Mouse (Mus musculus) liver, postnatal 0 days (tissue): ENCODE data around the gene Klc4. TPM values are rescaled to one million over a fixed set of nuclear protein-coding genes. Genes with fewer than 3 reads are reported as not detected.

Experiments
- ATAC-seq: fragments of 200-750 bp; cut with Nextera tagmentation; 2 replicates; pipeline ENCODE4 v1.8.0; 2017; ENCODE audit warnings: mild to moderate bottlenecking, moderate library complexity
- DNase-seq: peaks from one replicate; pipeline ENCODE4 v3.0.0-alpha.2; 2016
- H3K27ac ChIP-seq: fragments of 300-500 bp; sonication (generic); 2 replicates; pipeline ENCODE4 v1.5.1; 2014; ENCODE audit warnings: antibody characterized with exemption, moderate library complexity, mild to moderate bottlenecking, low read depth
- H3K27me3 ChIP-seq: fragments of 300-500 bp; sonication (generic); 2 replicates; pipeline ENCODE4 v1.6.1; 2014; ENCODE audit warnings: low read length, control low read depth, mixed read lengths; ENCODE audit not compliant: insufficient read depth
- H3K36me3 ChIP-seq: fragments of 300-500 bp; sonication (generic); replicated peaks from 2 replicates; pipeline ENCODE4 v1.6.1; 2014; ENCODE audit warnings: mild to moderate bottlenecking, control low read depth, low read length, moderate library complexity, mixed read lengths; ENCODE audit not compliant: insufficient read depth
- H3K4me1 ChIP-seq: fragments of 300-500 bp; sonication (generic); 2 replicates; pipeline ENCODE4 v1.6.1; 2014; ENCODE audit warnings: antibody characterized with exemption, mild to moderate bottlenecking, control low read depth; ENCODE audit not compliant: insufficient read depth
- H3K4me2 ChIP-seq: fragments of 300-500 bp; sonication (generic); 2 replicates; pipeline ENCODE4 v1.6.1; 2014; ENCODE audit warnings: low read depth, mild to moderate bottlenecking, low read length, moderate library complexity, mixed read lengths
- H3K4me3 ChIP-seq: fragments of 300-500 bp; sonication (generic); 2 replicates; pipeline ENCODE4 v1.5.1; 2014; ENCODE audit warnings: low read depth, low read length
- H3K9ac ChIP-seq: fragments of 300-500 bp; sonication (generic); replicated peaks from 2 replicates; pipeline ENCODE4 v1.6.1; 2014; ENCODE audit warnings: mild to moderate bottlenecking, moderate library complexity
- H3K9me3 ChIP-seq: fragments of 300-500 bp; sonication (generic); 2 replicates; pipeline ENCODE4 v1.6.1; 2016; ENCODE audit warnings: mild to moderate bottlenecking, control low read depth, low read length, mixed read lengths
- CTCF ChIP-seq: sonication (generic); IDR thresholded peaks from 2 replicates; pipeline ENCODE4 v1.5.1; 2016; ENCODE audit warnings: antibody characterized with exemption, low read depth
- EP300 ChIP-seq: IDR thresholded peaks from 2 replicates; pipeline ENCODE4 v1.6.1; 2016; ENCODE audit warnings: antibody characterized with exemption, low read depth, mild to moderate bottlenecking
- WGBS: fragments of 180-500 bp; shearing (Covaris S2); extraction: QIAGEN DNeasy Blood & Tissue Kit; methylation state at CpG from one replicate; pipeline ENCODE4 v1.1.7; 2014; ENCODE audit not compliant: insufficient replicate concordance; 5-methylcytosine and 5-hydroxymethylcytosine counted together
- polyA plus RNA-seq: library from polyadenylated mRNA; unstranded; fragments of >200 nt; fragmentation: Nextera tagmentation; extraction: Ambion mirVana; gene quantifications from 2 replicates; pipeline ENCODE4 v1.2.1, GENCODE M21; 2015

Klc4 gene
- polyA plus RNA-seq, 1 experiment from 2014 or later: 12.6 TPM

DNA sequence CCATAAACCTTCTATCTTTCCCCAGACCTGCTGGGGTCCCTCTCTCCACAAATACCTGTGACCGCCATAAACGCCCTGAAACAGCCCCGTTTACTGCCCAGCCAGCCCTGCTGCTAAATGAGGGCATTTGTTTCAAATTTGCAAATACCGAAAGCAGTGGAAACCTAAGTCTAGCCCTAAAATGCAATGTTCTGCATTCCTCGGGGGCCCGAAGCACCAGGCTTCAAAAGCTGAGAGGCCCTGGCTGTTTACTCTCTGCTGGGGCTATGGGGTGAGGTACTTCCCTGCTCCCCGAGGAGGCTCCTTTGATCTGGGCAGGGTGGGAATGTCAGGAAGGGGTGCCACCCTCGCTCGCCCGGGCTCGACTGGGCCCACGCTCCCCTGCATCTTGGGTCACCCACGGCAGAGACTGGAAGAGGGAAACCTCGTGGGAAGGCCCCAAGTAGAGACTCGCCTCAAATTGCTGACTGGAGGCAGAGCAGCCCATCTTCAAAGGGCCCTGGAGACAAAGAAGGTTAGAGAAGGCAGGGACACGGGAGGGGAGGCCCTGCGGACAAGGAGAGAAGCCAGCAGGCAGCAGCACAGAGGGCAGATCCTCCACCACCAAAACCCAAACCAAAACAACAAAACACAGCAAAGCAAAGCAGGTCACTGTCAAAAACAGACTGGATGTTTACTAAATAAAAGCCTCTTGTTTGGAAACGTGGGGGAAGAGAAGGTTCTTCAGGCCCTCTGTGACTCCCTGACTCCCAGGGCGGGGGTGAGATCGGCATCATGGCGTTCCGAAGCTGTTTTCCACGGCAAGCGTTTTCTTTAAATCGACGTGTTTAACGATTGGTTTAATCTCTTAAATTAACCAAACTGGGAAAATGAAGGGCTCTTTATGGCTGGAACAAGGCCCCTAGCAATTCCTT lies 26.8 kb downstream of the Klc4 start:
- Histone ChIP-seq H3K36me3 (no peaks in the 10 kb centered on the region), H3K4me3 (no peak overlapping the region), H3K27ac (0 out of 2 replicates have a peak overlapping the region, but pooled peaks have one; percentile 18), H3K4me1 (peaks cover 32% of the 10 kb centered on the region), H3K4me2 (no peak overlapping the region), H3K9me3 (no peaks in the 10 kb centered on the region), H3K27me3 (no peaks in the 10 kb centered on the region), H3K9ac (peak overlapping the region; percentile 34; the same call in 1 of the 2 replicates)
- DNase-seq: no peak
- ATAC-seq: no peak
- 44% methylated on average over 27 of the region's 27 CpGs for WGBS
- no peak for TF ChIP-seq EP300
- TF ChIP-seq CTCF: no peak

- no peak for DNase-seq
- TF ChIP-seq CTCF (no peak), EP300 (no peak)
- Histone ChIP-seq H3K27me3 (no peaks in the 10 kb centered on the region), H3K27ac (no peak overlapping the region), H3K36me3 (no peaks in the 10 kb centered on the region), H3K4me3 (no peak overlapping the region), H3K9me3 (no peaks in the 10 kb centered on the region), H3K4me1 (peaks cover 29% of the 10 kb centered on the region), H3K9ac (no peak overlapping the region; the same call in 1 of the 2 replicates), H3K4me2 (no peak overlapping the region)
- WGBS: 37% methylated on average over 6 of the region's 6 CpGs
- no peak for ATAC-seq
These were observed 27.4 kb downstream of the Klc4 start for GRCm38 (mm10) chr17:46618394-46618768.

- TF ChIP-seq EP300 (no peak), CTCF (no peak)
- WGBS: 75% methylated on average over 12 of the region's 12 CpGs
- Histone ChIP-seq H3K4me1 (peaks cover 27% of the 10 kb centered on the region), H3K4me2 (no peak overlapping the region), H3K9me3 (no peaks in the 10 kb centered on the region), H3K9ac (no peak overlapping the region), H3K27ac (no peak overlapping the region), H3K4me3 (no peak overlapping the region), H3K36me3 (no peaks in the 10 kb centered on the region), H3K27me3 (no peaks in the 10 kb centered on the region)
- ATAC-seq (no peak), DNase-seq (no peak)
These were observed 28.0 kb downstream of the Klc4 start for GRCm38 (mm10) chr17:46617799-46618198.

GRCm38 (mm10) chr17:46613229-46613628 lies 32.6 kb downstream of the Klc4 start:
- no peak for DNase-seq
- H3K9me3 ChIP-seq: no peaks in the 10 kb centered on the region
- ATAC-seq: no peak
- H3K4me3 ChIP-seq: no peak overlapping the region
- no peak overlapping the region for H3K4me2 ChIP-seq
- no peak overlapping the region for H3K9ac ChIP-seq
- H3K36me3 ChIP-seq: no peaks in the 10 kb centered on the region
- 73% methylated on average over 3 of the region's 3 CpGs for WGBS
- TF ChIP-seq EP300: no peak
- peaks cover 6% of the 10 kb centered on the region for H3K4me1 ChIP-seq
- no peak overlapping the region for H3K27ac ChIP-seq
- H3K27me3 ChIP-seq: no peaks in the 10 kb centered on the region

DNA sequence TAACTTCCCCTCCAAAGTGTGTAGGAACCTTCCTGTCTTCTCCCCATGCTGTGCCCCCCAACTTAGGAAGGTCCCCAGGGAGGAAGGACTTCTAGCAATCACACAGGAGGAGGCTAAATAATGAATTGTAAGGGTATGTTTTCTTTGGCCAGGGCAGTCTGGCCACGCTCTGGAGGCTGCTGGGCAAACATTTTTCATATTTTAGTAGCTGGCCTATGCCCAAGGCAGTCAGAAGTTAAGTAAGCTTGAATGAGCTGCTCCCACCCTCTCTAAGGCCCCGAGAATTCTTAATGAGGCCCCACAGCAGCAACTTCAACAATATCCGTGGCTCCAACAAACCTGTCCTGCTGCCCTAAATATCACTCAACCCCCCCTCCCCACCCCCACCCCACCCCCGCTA lies 33.0 kb downstream of the Klc4 start:
- Histone ChIP-seq H3K9ac (no peak overlapping the region), H3K4me3 (no peak overlapping the region), H3K4me1 (peaks cover 6% of the 10 kb centered on the region), H3K9me3 (no peaks in the 10 kb centered on the region), H3K36me3 (no peaks in the 10 kb centered on the region), H3K27me3 (no peaks in the 10 kb centered on the region), H3K27ac (no peak overlapping the region), H3K4me2 (no peak overlapping the region)
- DNase-seq (no peak), ATAC-seq (no peak)
- no peak for TF ChIP-seq EP300
- TF ChIP-seq CTCF: no peak
- 43% methylated on average over 4 of the region's 4 CpGs for WGBS

GRCm38 (mm10) chr17:46612189-46612588 lies 33.6 kb downstream of the Klc4 start:
- Histone ChIP-seq H3K27me3 (no peaks in the 10 kb centered on the region), H3K4me2 (no peak overlapping the region), H3K36me3 (no peaks in the 10 kb centered on the region), H3K4me1 (peaks cover 6% of the 10 kb centered on the region), H3K9me3 (no peaks in the 10 kb centered on the region), H3K27ac (no peak overlapping the region), H3K4me3 (no peak overlapping the region), H3K9ac (no peak overlapping the region)
- no peak for TF ChIP-seq EP300
- no peak for TF ChIP-seq CTCF
- 62% methylated on average over 2 of the region's 2 CpGs for WGBS
- DNase-seq (no peak), ATAC-seq (no peak)
